Mouse (Mus musculus) C2C12 (cell line): ENCODE measurements around the gene Fam107b.

Experiments used
- CEBPB ChIP-seq: IDR thresholded peaks from one replicate; pipeline ENCODE4 v1.6.1; 2011; ENCODE audit warnings: low read depth, mild to moderate bottlenecking, control low read depth, moderate library complexity
- CTCF ChIP-seq: IDR thresholded peaks from one replicate; pipeline ENCODE4 v1.5.1; 2011; ENCODE audit not compliant: control insufficient read depth, insufficient read depth, insufficient read length
- FOSL1 ChIP-seq: IDR thresholded peaks from one replicate; pipeline ENCODE4 v1.8.0; 2011; ENCODE audit warnings: mild to moderate bottlenecking, low read length; ENCODE audit not compliant: poor library complexity, insufficient read depth, severe bottlenecking
- MAX ChIP-seq: IDR thresholded peaks from one replicate; pipeline ENCODE4 v1.6.1; 2011; ENCODE audit warnings: mild to moderate bottlenecking, control low read depth
- MYOD1 ChIP-seq: IDR thresholded peaks from one replicate; pipeline ENCODE4 v1.6.1; 2011; ENCODE audit warnings: low read depth; ENCODE audit not compliant: control insufficient read depth, insufficient read length
- USF1 ChIP-seq: IDR thresholded peaks from one replicate; pipeline ENCODE4 v1.6.1; 2011; ENCODE audit warnings: low read depth, mild to moderate bottlenecking, control low read depth, moderate library complexity

- TF ChIP-seq CTCF (no peak), MYOD1 (no peak), FOSL1 (no peak), USF1 (no peak), MAX (no peak), CEBPB (no peak)
Measured at GRCm38 (mm10) chr2:3654606-3655005, 84.3 kb downstream of the Fam107b start.
